Comparison of ENCODE assay signal across 8 mouse cellular contexts in the genomic region with DNA sequence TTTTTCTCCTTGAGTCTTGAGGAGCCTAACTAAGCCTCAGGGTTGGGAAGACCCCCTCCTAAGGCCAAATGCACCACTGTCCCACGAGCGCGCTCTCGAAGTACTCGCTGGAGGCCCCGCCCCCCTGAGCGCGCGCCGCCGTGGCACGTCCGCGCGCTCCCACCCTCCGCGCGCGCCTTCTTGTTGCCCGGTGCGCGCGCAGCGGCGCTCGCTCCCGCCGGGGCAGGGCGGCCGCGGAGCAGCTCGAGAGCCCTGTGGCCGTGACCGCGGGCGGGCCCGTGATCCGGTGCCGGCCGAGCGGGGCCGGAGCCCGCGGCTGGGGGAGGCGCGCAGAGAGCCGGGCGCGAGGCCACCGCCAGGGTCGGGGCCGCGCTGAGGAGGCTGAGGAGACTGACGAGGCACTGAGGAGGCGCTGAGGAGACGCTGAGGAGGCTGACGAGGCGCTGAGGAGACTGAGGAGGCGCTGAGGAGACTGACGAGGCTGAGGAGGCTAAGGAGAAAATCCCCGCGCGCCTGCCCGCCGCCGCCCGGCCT. TPM values are rescaled to one million over a fixed set of nuclear protein-coding genes. Genes with fewer than 3 reads are reported as not detected.
DNase-seq lines count a peak whose midpoint lies in the region; ATAC-seq lines count a peak whose summit lies in the region.

A gene (plus strand): TSS at position 207 of the 534 bp plus-strand sequence.

- H3K4me1 ChIP-seq in heart, embryonic 14.5 days (ENCODE audit: control insufficient read depth in 2 of 2, insufficient read depth in 2 of 2, low read length in 2 of 2): peaks cover 0 to 12% of the 10 kb centered on the region in 2 experiments; a peak in 2 of 4 replicates
- H3K4me1 ChIP-seq in liver, embryonic 11.5 days (replicated peaks; ENCODE audit: control insufficient read depth, insufficient read depth, low read length): no peaks in the 10 kb centered on the region
- H3K4me1 ChIP-seq in stomach, embryonic 14.5 days (ENCODE audit: control insufficient read depth, insufficient read depth, low read length): peaks cover 11% of the 10 kb centered on the region; the same call in 1 of the 2 replicates

- H3K36me3 ChIP-seq in heart, embryonic 14.5 days (ENCODE audit: control insufficient read depth, insufficient read depth, low read length): no peaks in the 10 kb centered on the region
- no peaks in the 10 kb centered on the region for H3K36me3 ChIP-seq in liver, embryonic 11.5 days (ENCODE audit: control insufficient read depth, insufficient read depth, low read length)
- no peaks in the 10 kb centered on the region for H3K36me3 ChIP-seq in stomach, embryonic 14.5 days (ENCODE audit: control insufficient read depth, insufficient read depth, low read length)

- ATAC-seq in heart, embryonic 14.5 days (ENCODE audit: insufficient number of reproducible peaks, insufficient read depth, low FRiP score, low read depth): peak; percentile 85
- peak; percentile 89 for ATAC-seq in liver, embryonic 11.5 days (replicated peaks; ENCODE audit: low FRiP score)
- ATAC-seq in stomach, embryonic 14.5 days (ENCODE audit: insufficient number of reproducible peaks, insufficient read depth, low FRiP score, low read depth): peak; percentile 88

- H3K27ac ChIP-seq in heart, embryonic 14.5 days (replicated peaks in 1 of 2; ENCODE audit: control insufficient read depth in 1 of 2, insufficient read depth in 1 of 2, low read depth in 2 of 2, low read length in 2 of 2): peak within 1 kb of the TSS; percentile 93
- peak within 1 kb of the TSS; percentile 72 for H3K27ac ChIP-seq in liver, embryonic 11.5 days (ENCODE audit: low read depth, low read length)
- peak within 1 kb of the TSS; percentile 98 for H3K27ac ChIP-seq in stomach, embryonic 14.5 days (ENCODE audit: low read length)

- peak within 1 kb of the TSS; percentile 88 for H3K4me2 ChIP-seq in heart, embryonic 14.5 days (ENCODE audit: low read length)
- peak within 1 kb of the TSS; percentile 92 for H3K4me2 ChIP-seq in liver, embryonic 11.5 days
- peak within 1 kb of the TSS; percentile 70 for H3K4me2 ChIP-seq in stomach, embryonic 14.5 days (replicated peaks; ENCODE audit: low read depth, low read length)

- 1% methylated on average over 60 of the region's 67 CpGs for WGBS in heart, embryonic 14.5 days
- under 1% methylated on average over 67 of the region's 67 CpGs for whole genome bisulfite sequencing in liver, embryonic 11.5 days
- 1% methylated on average over 65 of the region's 67 CpGs for WGBS in stomach, embryonic 14.5 days

- DNase-seq in 3T3-L1 (ENCODE audit: low read depth, low spot score): peak; percentile 80
- DNase-seq in brain, adult 2 months (ENCODE audit: low read depth, low spot score): peak; percentile 96
- peak; percentile 73 for DNase-seq in fibroblast of lung, adult 2 months (ENCODE audit: low read depth)
- peak; percentile 96 for DNase-seq in kidney, postnatal 10 days
- peak; percentile 82 for DNase-seq in liver, embryonic 11.5 days (ENCODE audit: low spot score)
- DNase-seq in natural killer cell, adult 2 months (ENCODE audit: low spot score in 2 of 2): peak; percentile 3 to 58

- no peaks in the 10 kb centered on the region for H3K9me3 ChIP-seq in heart, embryonic 14.5 days (ENCODE audit: control insufficient read depth, low read length)
- no peaks in the 10 kb centered on the region for H3K9me3 ChIP-seq in liver, embryonic 11.5 days (ENCODE audit: control insufficient read depth, low read length)
- no peaks in the 10 kb centered on the region for H3K9me3 ChIP-seq in stomach, embryonic 14.5 days (ENCODE audit: control insufficient read depth, low read depth, low read length)

- H3K4me3 ChIP-seq in heart, embryonic 14.5 days (ENCODE audit: control insufficient read depth in 1 of 2, insufficient read depth in 1 of 2, low read depth in 1 of 2, low read length in 2 of 2): peak within 1 kb of the TSS; percentile 90 to 99
- H3K4me3 ChIP-seq in liver, embryonic 11.5 days (ENCODE audit: low read depth, low read length): peak within 1 kb of the TSS; percentile 82
- peak within 1 kb of the TSS; percentile 72 for H3K4me3 ChIP-seq in stomach, embryonic 14.5 days (ENCODE audit: low read depth, low read length)

- peak within 1 kb of the TSS; percentile 94 for H3K9ac ChIP-seq in heart, embryonic 14.5 days (ENCODE audit: low read length)
- H3K9ac ChIP-seq in liver, embryonic 11.5 days (ENCODE audit: low read depth, low read length): peak within 1 kb of the TSS; percentile 69
- peak within 1 kb of the TSS; percentile 83 for H3K9ac ChIP-seq in stomach, embryonic 14.5 days (replicated peaks; ENCODE audit: low read depth, low read length)

- H3K27me3 ChIP-seq in heart, embryonic 14.5 days (ENCODE audit: control insufficient read depth, insufficient read depth, low read length): no peaks in the 10 kb centered on the region
- peaks cover 5% of the 10 kb centered on the region; the same call in 1 of the 2 replicates for H3K27me3 ChIP-seq in liver, embryonic 11.5 days (replicated peaks; ENCODE audit: control insufficient read depth, insufficient read depth, low read length)
- H3K27me3 ChIP-seq in stomach, embryonic 14.5 days (ENCODE audit: control insufficient read depth, insufficient read depth, low read length): no peaks in the 10 kb centered on the region

RNA-seq across cellular contexts. Expression of the gene that starts here (rescaled TPM):
- polyA plus RNA-seq in heart, embryonic 14.5 days (2014; fragmentation: Nextera tagmentation; extraction: Ambion mirVana): 11.0 and 11.9 TPM in 2 replicates
- polyA plus RNA-seq in liver, embryonic 11.5 days (2014; fragmentation: Nextera tagmentation; extraction: Ambion mirVana): 2.2 and 2.5 TPM in 2 replicates
- polyA plus RNA-seq in stomach, embryonic 14.5 days (2014; fragmentation: Nextera tagmentation; extraction: Ambion mirVana): 9.9 and 10.4 TPM in 2 replicates

Comparison
In these comparisons a context has a peak if more than half of its experiments do, and no peak if none do; other contexts are left out.
1. Peak in every context shown above with its lines: DNase-seq, ATAC-seq, H3K4me3 ChIP-seq and H3K27ac ChIP-seq.
2. DNase-seq: peak in every context shown above with its lines; median percentile 96 in brain, adult 2 months; 96 in kidney, postnatal 10 days; 82 in liver, embryonic 11.5 days; 80 in 3T3-L1; 73 in fibroblast of lung, adult 2 months; 30 in natural killer cell, adult 2 months.